Mouse (Mus musculus): ENCODE measurements at regions not wholly inside any gene's neighbourhood (a gene's known extent, or its start where the extent isn't known, plus 50 kb on each side); places are given as distances from the start of the nearest gene placed in this dataset.

- Histone ChIP-seq H3K4me2 (no peak overlapping the region), H3K27me3 (replicated peaks) (no peaks in the 10 kb centered on the region), H3K9ac (no peak overlapping the region), H3K4me1 (no peaks in the 10 kb centered on the region), H3K27ac (replicated peaks) (no peak overlapping the region), H3K36me3 (no peaks in the 10 kb centered on the region), H3K4me3 (no peak overlapping the region), H3K9me3 (no peaks in the 10 kb centered on the region)
- 54% methylated on average over 8 of the region's 8 CpGs for WGBS
- no peak for ATAC-seq (ENCODE audit: extremely low read depth, insufficient number of reproducible peaks, low FRiP score, low TSS enrichment)
Measured at GRCm38 (mm10) chr10:25695798-25696197, 159.7 kb upstream of the Smlr1 start.

- Histone ChIP-seq H3K4me2 (no peak overlapping the region), H3K9ac (no peak overlapping the region), H3K27me3 (replicated peaks) (no peaks in the 10 kb centered on the region), H3K4me1 (no peaks in the 10 kb centered on the region), H3K36me3 (no peaks in the 10 kb centered on the region), H3K27ac (replicated peaks) (no peak overlapping the region), H3K9me3 (no peaks in the 10 kb centered on the region), H3K4me3 (no peak overlapping the region)
- WGBS, result 13% methylated on average over 6 of the region's 6 CpGs
- no peak for ATAC-seq (ENCODE audit: extremely low read depth, insufficient number of reproducible peaks, low FRiP score, low TSS enrichment)
Measured at GRCm38 (mm10) chr10:25681243-25681642, 145.2 kb upstream of the Smlr1 start.

- Histone ChIP-seq H3K9me3 (no peaks in the 10 kb centered on the region), H3K27ac (replicated peaks) (no peak overlapping the region), H3K4me1 (no peaks in the 10 kb centered on the region), H3K27me3 (replicated peaks) (no peaks in the 10 kb centered on the region), H3K9ac (no peak overlapping the region), H3K4me2 (no peak overlapping the region), H3K36me3 (no peaks in the 10 kb centered on the region), H3K4me3 (no peak overlapping the region)
- no peak for ATAC-seq (ENCODE audit: extremely low read depth, insufficient number of reproducible peaks, low FRiP score, low TSS enrichment)
- WGBS, result 33% methylated on average over 1 of the region's 1 CpGs
Measured at GRCm38 (mm10) chr10:25677889-25678288, 141.8 kb upstream of the Smlr1 start.

GRCm38 (mm10) chr10:25675368-25675767 lies 139.3 kb upstream of the Smlr1 start:
- no peaks in the 10 kb centered on the region for H3K4me1 ChIP-seq
- H3K9ac ChIP-seq, result no peak overlapping the region
- ATAC-seq (ENCODE audit: extremely low read depth, insufficient number of reproducible peaks, low FRiP score, low TSS enrichment), result no peak

GRCm38 (mm10) chr10:25670061-25670460 lies 134.0 kb upstream of the Smlr1 start:
- Histone ChIP-seq H3K27me3 (replicated peaks) (no peaks in the 10 kb centered on the region), H3K9ac (no peak overlapping the region), H3K4me2 (no peak overlapping the region), H3K36me3 (no peaks in the 10 kb centered on the region), H3K4me3 (no peak overlapping the region), H3K4me1 (no peaks in the 10 kb centered on the region), H3K27ac (replicated peaks) (no peak overlapping the region), H3K9me3 (no peaks in the 10 kb centered on the region)
- no peak for ATAC-seq (ENCODE audit: extremely low read depth, insufficient number of reproducible peaks, low FRiP score, low TSS enrichment)
- WGBS, result 76% methylated on average over 1 of the region's 1 CpGs

More at GRCm38 (mm10) chr10:25675368-25675767, 139.3 kb upstream of the Smlr1 start:
- 54% methylated on average over 10 of the region's 10 CpGs for WGBS
- no peak overlapping the region for H3K27ac ChIP-seq (replicated peaks)
- H3K9me3 ChIP-seq, result no peaks in the 10 kb centered on the region
- H3K4me2 ChIP-seq, result no peak overlapping the region
- no peaks in the 10 kb centered on the region for H3K36me3 ChIP-seq
- H3K27me3 ChIP-seq (replicated peaks), result no peaks in the 10 kb centered on the region
- no peak overlapping the region for H3K4me3 ChIP-seq

- no peak; the same call in 1 of the 2 replicates for ATAC-seq (ENCODE audit: extremely low read depth, insufficient number of reproducible peaks, low FRiP score, low TSS enrichment)
- peak overlapping the region; percentile 30; the same call in 1 of the 2 replicates for H3K4me2 ChIP-seq
- H3K27ac ChIP-seq (replicated peaks), result 0 out of 2 replicates have a peak overlapping the region, but pooled peaks have one; percentile 42
- peaks cover 17% of the 10 kb centered on the region for H3K4me1 ChIP-seq
- H3K4me3 ChIP-seq, result no peak overlapping the region
- no peaks in the 10 kb centered on the region for H3K27me3 ChIP-seq (replicated peaks)
- peak overlapping the region; percentile 28; the same call in 1 of the 2 replicates for H3K9ac ChIP-seq
- H3K9me3 ChIP-seq, result no peaks in the 10 kb centered on the region
- H3K36me3 ChIP-seq, result no peaks in the 10 kb centered on the region
- WGBS, result 49% methylated on average over 16 of the region's 16 CpGs
Measured at GRCm38 (mm10) chr10:25652742-25653563, 116.9 kb upstream of the Smlr1 start.

- Histone ChIP-seq H3K4me3 (no peak overlapping the region), H3K27ac (replicated peaks) (no peak overlapping the region), H3K4me2 (no peak overlapping the region), H3K9me3 (no peaks in the 10 kb centered on the region), H3K9ac (no peak overlapping the region), H3K27me3 (replicated peaks) (no peaks in the 10 kb centered on the region), H3K4me1 (peaks cover 3% of the 10 kb centered on the region; the same call in 1 of the 2 replicates), H3K36me3 (no peaks in the 10 kb centered on the region)
- ATAC-seq (ENCODE audit: extremely low read depth, insufficient number of reproducible peaks, low FRiP score, low TSS enrichment), result no peak
- 84% methylated on average over 1 of the region's 1 CpGs for WGBS
Measured at GRCm38 (mm10) chr10:25647740-25648139, 111.7 kb upstream of the Smlr1 start.

GRCm38 (mm10) chr10:25643518-25643993 lies 107.5 kb upstream of the Smlr1 start:
- Histone ChIP-seq H3K27ac (replicated peaks) (no peak overlapping the region), H3K27me3 (replicated peaks) (no peaks in the 10 kb centered on the region), H3K9me3 (no peaks in the 10 kb centered on the region), H3K4me2 (no peak overlapping the region), H3K36me3 (no peaks in the 10 kb centered on the region), H3K4me1 (no peaks in the 10 kb centered on the region), H3K4me3 (no peak overlapping the region), H3K9ac (no peak overlapping the region)
- no peak for ATAC-seq (ENCODE audit: extremely low read depth, insufficient number of reproducible peaks, low FRiP score, low TSS enrichment)
- 45% methylated on average over 3 of the region's 3 CpGs for WGBS

GRCm38 (mm10) chr10:25642079-25642696 lies 106.1 kb upstream of the Smlr1 start:
- Histone ChIP-seq H3K4me1 (no peaks in the 10 kb centered on the region), H3K36me3 (no peaks in the 10 kb centered on the region), H3K9me3 (no peaks in the 10 kb centered on the region), H3K9ac (no peak overlapping the region), H3K4me2 (no peak overlapping the region), H3K27me3 (replicated peaks) (no peaks in the 10 kb centered on the region), H3K4me3 (no peak overlapping the region), H3K27ac (replicated peaks) (no peak overlapping the region)
- ATAC-seq (ENCODE audit: extremely low read depth, insufficient number of reproducible peaks, low FRiP score, low TSS enrichment), result no peak
- 80% methylated on average over 9 of the region's 9 CpGs for WGBS

- no peak overlapping the region for H3K4me3 ChIP-seq
- no peak overlapping the region for H3K27ac ChIP-seq (replicated peaks)
- no peaks in the 10 kb centered on the region for H3K27me3 ChIP-seq (replicated peaks)
- no peak for ATAC-seq (ENCODE audit: extremely low read depth, insufficient number of reproducible peaks, low FRiP score, low TSS enrichment)
- WGBS, result 78% methylated on average over 4 of the region's 4 CpGs
- no peaks in the 10 kb centered on the region for H3K4me1 ChIP-seq
- H3K4me2 ChIP-seq, result no peak overlapping the region
- H3K9ac ChIP-seq, result no peak overlapping the region
- H3K9me3 ChIP-seq, result no peaks in the 10 kb centered on the region
- no peaks in the 10 kb centered on the region for H3K36me3 ChIP-seq
Measured at GRCm38 (mm10) chr10:25633058-25633614, 97.1 kb upstream of the Smlr1 start.

- Histone ChIP-seq H3K4me2 (no peak overlapping the region), H3K9me3 (no peaks in the 10 kb centered on the region), H3K4me3 (no peak overlapping the region), H3K27me3 (replicated peaks) (no peaks in the 10 kb centered on the region), H3K9ac (no peak overlapping the region), H3K36me3 (no peaks in the 10 kb centered on the region), H3K27ac (replicated peaks) (no peak overlapping the region), H3K4me1 (no peaks in the 10 kb centered on the region)
- no peak for ATAC-seq (ENCODE audit: extremely low read depth, insufficient number of reproducible peaks, low FRiP score, low TSS enrichment)
- 82% methylated on average over 7 of the region's 7 CpGs for WGBS
Measured at GRCm38 (mm10) chr10:25632306-25632705, 96.2 kb upstream of the Smlr1 start.
